Mouse (Mus musculus): ENCODE results near the gene Snrnp200. TPM values are rescaled to one million over a fixed set of nuclear protein-coding genes. Genes with fewer than 3 reads are reported as not detected.

Snrnp200 gene
- polyA plus RNA-seq, 1 experiment from 2014 or later, result 48.1 TPM

- peaks cover 7% of the 10 kb centered on the region for H3K4me1 ChIP-seq (ENCODE audit: control insufficient read depth, insufficient read depth, low read length)
- no peak overlapping the region for H3K4me2 ChIP-seq (ENCODE audit: low read depth, low read length)
- no peak overlapping the region for H3K9ac ChIP-seq (ENCODE audit: low read length)
- WGBS, result 92% methylated on average over 11 of the region's 11 CpGs
- no peaks in the 10 kb centered on the region for H3K27me3 ChIP-seq (ENCODE audit: control insufficient read depth, insufficient read depth, low read length)
- no peak overlapping the region for H3K4me3 ChIP-seq (replicated peaks; ENCODE audit: low read length)
- ATAC-seq (ENCODE audit: insufficient read depth, low FRiP score), result no peak
- no peak overlapping the region for H3K27ac ChIP-seq (ENCODE audit: low read length)
- H3K36me3 ChIP-seq (ENCODE audit: control insufficient read depth, insufficient read depth, low read length), result peaks cover 21% of the 10 kb centered on the region
- no peaks in the 10 kb centered on the region for H3K9me3 ChIP-seq (replicated peaks; ENCODE audit: control insufficient read depth, low read length)
These were observed 2.5 kb downstream of the Snrnp200 start for GRCm38 (mm10) chr2:127210701-127211100.

- ATAC-seq (ENCODE audit: insufficient read depth, low FRiP score), result no peak
- H3K9ac ChIP-seq (ENCODE audit: low read length), result no peak overlapping the region
- H3K9me3 ChIP-seq (replicated peaks; ENCODE audit: control insufficient read depth, low read length), result no peaks in the 10 kb centered on the region
- WGBS, result 94% methylated on average over 5 of the region's 5 CpGs
- peaks cover 52% of the 10 kb centered on the region for H3K36me3 ChIP-seq (ENCODE audit: control insufficient read depth, insufficient read depth, low read length)
- no peaks in the 10 kb centered on the region for H3K27me3 ChIP-seq (ENCODE audit: control insufficient read depth, insufficient read depth, low read length)
- no peaks in the 10 kb centered on the region for H3K4me1 ChIP-seq (ENCODE audit: control insufficient read depth, insufficient read depth, low read length)
- no peak overlapping the region for H3K4me3 ChIP-seq (replicated peaks; ENCODE audit: low read length)
- H3K27ac ChIP-seq (ENCODE audit: low read length), result no peak overlapping the region
- no peak overlapping the region for H3K4me2 ChIP-seq (ENCODE audit: low read depth, low read length)
These were observed 9.6 kb downstream of the Snrnp200 start for GRCm38 (mm10) chr2:127217746-127218145.

DNA sequence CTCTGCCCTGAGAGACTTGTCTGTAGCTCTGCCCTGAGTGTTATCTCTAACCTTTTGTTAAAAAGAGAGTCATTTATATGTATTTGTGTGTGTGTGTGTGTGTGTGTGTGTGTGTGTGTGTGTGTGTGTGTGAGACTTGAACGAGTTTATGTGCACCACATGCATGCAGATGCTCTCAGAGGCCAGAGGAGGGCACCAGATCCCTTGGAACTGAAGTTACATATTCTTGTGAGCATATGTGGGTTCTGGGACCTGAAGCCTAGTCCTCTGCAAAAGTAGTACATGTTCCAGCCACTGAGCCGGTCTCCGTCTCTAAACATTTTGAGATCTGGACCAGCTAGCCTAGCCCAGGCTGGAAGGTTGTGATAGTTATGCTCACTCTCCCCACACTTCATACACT, 17.1 kb downstream of the Snrnp200 start:
- Histone ChIP-seq H3K9ac (ENCODE audit: low read length) (no peak overlapping the region), H3K4me3 (replicated peaks; ENCODE audit: low read length) (no peak overlapping the region), H3K36me3 (ENCODE audit: control insufficient read depth, insufficient read depth, low read length) (peaks cover 52% of the 10 kb centered on the region), H3K9me3 (replicated peaks; ENCODE audit: control insufficient read depth, low read length) (no peaks in the 10 kb centered on the region), H3K4me2 (ENCODE audit: low read depth, low read length) (no peak overlapping the region), H3K27ac (ENCODE audit: low read length) (no peak overlapping the region), H3K27me3 (ENCODE audit: control insufficient read depth, insufficient read depth, low read length) (no peaks in the 10 kb centered on the region), H3K4me1 (ENCODE audit: control insufficient read depth, insufficient read depth, low read length) (no peaks in the 10 kb centered on the region)
- WGBS, result 98% methylated on average over 3 of the region's 3 CpGs
- ATAC-seq (ENCODE audit: insufficient read depth, low FRiP score), result no peak

DNA sequence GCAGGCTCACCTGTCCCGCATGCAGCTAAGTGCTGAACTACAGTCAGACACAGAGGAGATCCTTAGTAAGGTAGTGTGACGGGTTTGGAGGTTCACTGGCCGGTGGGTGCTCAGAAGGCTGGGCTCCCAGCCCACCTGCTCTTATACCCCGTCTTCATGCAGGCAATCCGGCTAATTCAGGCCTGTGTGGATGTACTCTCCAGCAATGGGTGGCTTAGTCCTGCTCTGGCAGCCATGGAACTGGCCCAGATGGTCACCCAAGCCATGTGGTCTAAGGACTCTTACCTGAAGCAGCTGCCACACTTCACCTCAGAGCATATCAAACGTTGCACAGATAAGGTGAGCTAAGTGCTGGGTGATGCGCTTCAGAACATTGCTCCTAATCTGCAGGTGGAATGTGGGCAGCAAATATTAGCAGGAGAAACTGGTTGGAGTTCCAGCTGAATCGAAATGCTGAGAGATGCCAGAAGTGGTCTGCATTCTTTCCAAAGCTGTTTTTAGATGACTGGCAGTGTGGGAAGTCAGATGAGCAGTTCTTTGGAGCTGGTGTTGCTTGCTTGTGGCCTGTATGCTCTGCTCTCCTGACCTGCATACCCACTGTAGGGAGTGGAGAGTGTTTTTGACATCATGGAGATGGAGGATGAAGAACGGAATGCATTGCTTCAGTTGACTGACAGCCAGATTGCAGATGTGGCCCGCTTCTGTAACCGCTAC, 29.9 kb downstream of the Snrnp200 start:
- no peak overlapping the region for H3K27ac ChIP-seq (ENCODE audit: low read length)
- no peak overlapping the region for H3K4me3 ChIP-seq (replicated peaks; ENCODE audit: low read length)
- 90% methylated on average over 11 of the region's 11 CpGs for WGBS
- H3K4me1 ChIP-seq (ENCODE audit: control insufficient read depth, insufficient read depth, low read length), result no peaks in the 10 kb centered on the region
- peaks cover 26% of the 10 kb centered on the region for H3K36me3 ChIP-seq (ENCODE audit: control insufficient read depth, insufficient read depth, low read length)
- no peaks in the 10 kb centered on the region for H3K27me3 ChIP-seq (ENCODE audit: control insufficient read depth, insufficient read depth, low read length)
- H3K4me2 ChIP-seq (ENCODE audit: low read depth, low read length), result no peak overlapping the region
- no peak overlapping the region for H3K9ac ChIP-seq (ENCODE audit: low read length)
- ATAC-seq (ENCODE audit: insufficient read depth, low FRiP score), result no peak
- H3K9me3 ChIP-seq (replicated peaks; ENCODE audit: control insufficient read depth, low read length), result no peaks in the 10 kb centered on the region

GRCm38 (mm10) chr2:127240065-127240464, 31.9 kb downstream of the Snrnp200 start:
- Histone ChIP-seq H3K4me1 (ENCODE audit: control insufficient read depth, insufficient read depth, low read length) (no peaks in the 10 kb centered on the region), H3K9me3 (replicated peaks; ENCODE audit: control insufficient read depth, low read length) (no peaks in the 10 kb centered on the region), H3K27ac (ENCODE audit: low read length) (no peak overlapping the region), H3K4me3 (replicated peaks; ENCODE audit: low read length) (no peak overlapping the region), H3K27me3 (ENCODE audit: control insufficient read depth, insufficient read depth, low read length) (no peaks in the 10 kb centered on the region), H3K4me2 (ENCODE audit: low read depth, low read length) (no peak overlapping the region), H3K9ac (ENCODE audit: low read length) (no peak overlapping the region), H3K36me3 (ENCODE audit: control insufficient read depth, insufficient read depth, low read length) (peaks cover 30% of the 10 kb centered on the region)
- WGBS, result 93% methylated on average over 2 of the region's 2 CpGs
- no peak for ATAC-seq (ENCODE audit: insufficient read depth, low FRiP score)

GRCm38 (mm10) chr2:127247592-127248333, 39.6 kb downstream of the Snrnp200 start, which contains the start of the genes Ciao1 and Tmem127:
Gene Ciao1, minus strand, starts transcription at chr2:127247816.
Gene Tmem127, plus strand, starts transcription at chr2:127247908.
- peak; percentile 99 for ATAC-seq (ENCODE audit: insufficient read depth, low FRiP score)
- Histone ChIP-seq H3K4me2 (ENCODE audit: low read depth, low read length) (peak within 1 kb of the TSS; percentile 91), H3K27me3 (ENCODE audit: control insufficient read depth, insufficient read depth, low read length) (no peaks in the 10 kb centered on the region), H3K27ac (ENCODE audit: low read length) (peak within 1 kb of the TSS; percentile 78), H3K9me3 (replicated peaks; ENCODE audit: control insufficient read depth, low read length) (no peaks in the 10 kb centered on the region), H3K4me1 (ENCODE audit: control insufficient read depth, insufficient read depth, low read length) (peaks cover 23% of the 10 kb centered on the region), H3K36me3 (ENCODE audit: control insufficient read depth, insufficient read depth, low read length) (peaks cover 7% of the 10 kb centered on the region), H3K9ac (ENCODE audit: low read length) (peak within 1 kb of the TSS; percentile 90), H3K4me3 (replicated peaks; ENCODE audit: low read length) (peak within 1 kb of the TSS; percentile 93)
- WGBS, result under 1% methylated on average over 53 of the region's 53 CpGs

GRCm38 (mm10) chr2:127248334-127249004, 40.3 kb downstream of the Snrnp200 start:
- Histone ChIP-seq H3K9ac (ENCODE audit: low read length) (peak overlapping the region; percentile 89), H3K4me2 (ENCODE audit: low read depth, low read length) (peak overlapping the region; percentile 84), H3K4me1 (ENCODE audit: control insufficient read depth, insufficient read depth, low read length) (peaks cover 23% of the 10 kb centered on the region), H3K27ac (ENCODE audit: low read length) (peak overlapping the region; percentile 78), H3K4me3 (replicated peaks; ENCODE audit: low read length) (peak overlapping the region; percentile 93), H3K9me3 (replicated peaks; ENCODE audit: control insufficient read depth, low read length) (no peaks in the 10 kb centered on the region), H3K36me3 (ENCODE audit: control insufficient read depth, insufficient read depth, low read length) (peaks cover 7% of the 10 kb centered on the region), H3K27me3 (ENCODE audit: control insufficient read depth, insufficient read depth, low read length) (no peaks in the 10 kb centered on the region)
- peak; percentile 52 for ATAC-seq (ENCODE audit: insufficient read depth, low FRiP score)
- under 1% methylated on average over 39 of the region's 39 CpGs for WGBS

- Histone ChIP-seq H3K9me3 (replicated peaks; ENCODE audit: control insufficient read depth, low read length) (no peaks in the 10 kb centered on the region), H3K4me2 (ENCODE audit: low read depth, low read length) (no peak overlapping the region), H3K4me3 (replicated peaks; ENCODE audit: low read length) (no peak overlapping the region), H3K27ac (ENCODE audit: low read length) (no peak overlapping the region), H3K4me1 (ENCODE audit: control insufficient read depth, insufficient read depth, low read length) (peaks cover 23% of the 10 kb centered on the region), H3K36me3 (ENCODE audit: control insufficient read depth, insufficient read depth, low read length) (0 out of 2 replicates have a peak, but pooled peaks cover 3% of the 10 kb centered on the region), H3K9ac (ENCODE audit: low read length) (no peak overlapping the region), H3K27me3 (ENCODE audit: control insufficient read depth, insufficient read depth, low read length) (no peaks in the 10 kb centered on the region)
- 88% methylated on average over 9 of the region's 9 CpGs for whole genome bisulfite sequencing
- no peak for ATAC-seq (ENCODE audit: insufficient read depth, low FRiP score)
These were observed 42.3 kb downstream of the Snrnp200 start for GRCm38 (mm10) chr2:127250291-127251008.

Measured in stomach, embryonic 16.5 days (tissue).